Mouse (Mus musculus) spleen, adult 12 weeks (tissue): ENCODE results near the gene Wnt2b.

Source experiments
- DNase-seq: peaks from one replicate; pipeline ENCODE4 v3.0.0; 2022; ENCODE audit warnings: low spot score

The Wnt2b gene

GRCm38 (mm10) chr3:104963331-104964276 lies 1.9 kb upstream of the Wnt2b start:
- DNase-seq = no peak

DNA sequence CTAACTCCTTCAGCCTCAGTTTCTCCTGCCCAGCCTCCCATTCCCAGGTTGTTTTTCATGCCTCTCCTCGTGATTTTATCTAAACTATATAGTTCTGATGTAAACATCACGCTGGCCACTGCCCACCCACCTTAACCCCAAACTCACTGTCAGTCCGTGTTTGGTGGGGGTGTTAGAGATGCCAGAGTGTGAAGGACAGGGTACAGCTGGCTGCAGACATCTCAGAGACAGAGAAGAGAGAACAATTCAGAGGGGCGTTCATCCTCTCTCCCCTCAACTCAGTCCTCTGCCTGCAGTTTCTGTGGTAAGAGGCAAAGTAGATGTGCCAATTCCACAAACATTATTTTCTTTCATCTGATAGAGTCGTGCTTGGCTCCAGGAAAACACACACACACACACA lies 1.1 kb upstream of the Wnt2b start:
- no peak for DNase-seq

GRCm38 (mm10) chr3:104962141-104962611 lies 455 bp upstream of the Wnt2b start:
- DNase-seq = no peak

- no peak for DNase-seq
These were observed 1.4 kb downstream of the Wnt2b start for GRCm38 (mm10) chr3:104960026-104961000.

DNA sequence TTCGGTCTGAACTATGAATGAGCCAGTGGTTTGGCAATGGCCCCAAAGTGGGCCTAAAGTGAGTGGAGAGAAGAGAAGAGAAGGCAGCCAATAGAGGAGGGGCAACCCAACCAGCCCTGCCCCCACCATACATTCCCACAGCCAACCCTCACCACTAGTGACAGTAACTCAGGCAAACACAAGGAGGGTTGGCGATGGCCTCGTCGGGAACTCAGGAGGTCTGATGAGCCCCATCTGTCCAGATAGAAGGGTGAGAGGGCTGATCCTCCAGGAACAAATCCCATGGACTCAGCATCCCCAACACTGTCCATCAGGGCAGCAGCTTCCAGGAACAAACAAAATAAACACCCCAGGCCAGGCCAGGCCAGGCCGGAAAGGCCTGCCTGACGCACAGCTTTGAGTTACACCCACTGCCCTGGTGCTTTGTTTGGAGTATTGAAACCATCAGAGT lies 5.6 kb downstream of the Wnt2b start:
- DNase-seq = no peak

DNA sequence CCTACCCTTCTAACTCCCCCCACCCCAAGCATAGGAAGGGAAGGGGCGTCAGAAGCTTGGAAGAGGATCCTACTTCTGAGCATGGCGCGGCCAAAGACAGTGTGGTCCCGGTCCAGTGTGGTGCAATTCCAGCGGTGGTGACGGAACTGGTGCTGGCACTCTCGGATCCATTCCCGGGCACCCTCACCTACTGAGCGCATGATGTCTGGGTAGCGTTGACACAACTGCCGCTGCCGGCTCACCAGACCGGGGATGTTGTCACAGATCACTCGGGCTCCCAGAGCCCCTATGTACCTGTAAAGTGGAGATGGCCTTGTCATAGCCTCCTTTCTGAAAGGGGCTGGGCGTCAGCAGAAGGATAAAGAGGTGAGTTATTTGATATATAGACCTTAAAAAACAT lies 7.2 kb downstream of the Wnt2b start:
- DNase-seq = no peak

- DNase-seq = no peak
These were observed 7.6 kb downstream of the Wnt2b start for GRCm38 (mm10) chr3:104954137-104954536.

GRCm38 (mm10) chr3:104952891-104953670 lies 8.6 kb downstream of the Wnt2b start:
- DNase-seq = no peak

DNA sequence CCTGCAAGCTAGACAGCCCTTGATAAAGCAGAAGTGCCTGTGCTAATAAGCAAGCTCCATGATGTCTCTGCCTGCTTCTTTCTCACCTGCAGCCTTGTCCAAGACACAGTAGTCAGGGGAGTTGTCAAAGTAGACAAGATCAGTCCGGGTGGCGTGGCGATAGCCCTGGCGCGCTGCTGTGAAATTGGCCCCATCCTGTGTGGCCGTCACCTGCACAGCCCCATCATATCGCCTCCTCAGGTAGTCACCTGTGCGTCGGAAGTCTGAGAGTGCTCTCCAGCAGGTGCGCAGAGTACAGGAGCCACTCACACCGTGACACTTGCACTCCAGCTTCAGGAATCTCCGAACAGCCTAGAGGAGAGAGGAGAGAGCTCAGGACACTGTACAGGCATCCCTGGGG lies 10.8 kb downstream of the Wnt2b start:
- DNase-seq = no peak

GRCm38 (mm10) chr3:104944894-104945293 lies 16.8 kb downstream of the Wnt2b start:
- DNase-seq = no peak

DNA sequence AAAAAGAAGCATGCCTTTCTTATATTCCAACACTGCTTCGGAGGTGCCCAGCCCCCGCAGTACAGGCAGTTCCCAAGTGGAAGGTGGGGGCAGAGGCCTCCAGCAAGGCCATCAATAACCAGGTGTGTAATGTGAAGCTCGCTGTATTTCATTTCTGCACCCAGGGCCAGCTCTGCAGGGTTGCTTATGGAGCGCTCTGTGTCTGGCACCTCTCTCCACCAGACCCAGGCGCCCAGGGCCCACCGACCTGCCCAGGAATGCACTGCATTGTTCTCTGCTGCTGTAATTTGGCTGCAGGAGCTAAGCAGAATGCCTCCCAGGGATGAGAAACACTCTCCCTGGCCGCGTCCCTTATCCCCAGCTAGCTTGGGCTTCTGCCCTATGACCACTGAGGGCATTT lies 18.4 kb downstream of the Wnt2b start:
- DNase-seq = no peak

DNA sequence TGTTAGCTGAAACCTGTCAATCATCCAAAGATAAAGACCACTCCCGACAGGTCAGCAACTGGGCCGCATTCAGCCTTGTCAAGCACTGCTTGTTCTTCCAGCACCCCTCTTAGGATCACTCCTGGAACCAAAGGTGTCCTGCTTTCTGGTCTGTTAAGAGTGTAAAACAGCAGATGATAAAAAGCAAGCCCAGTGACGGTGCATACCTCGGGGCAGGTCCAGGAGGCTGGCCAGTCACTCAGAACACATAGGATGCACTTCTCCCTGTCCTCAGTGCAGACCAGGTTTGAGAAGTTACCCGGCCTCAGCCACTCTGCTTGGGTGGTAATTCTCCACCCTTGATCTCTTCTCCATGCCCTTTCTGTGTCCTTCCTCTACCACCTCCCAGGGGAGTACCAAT lies 19.0 kb downstream of the Wnt2b start:
- no peak for DNase-seq

DNA sequence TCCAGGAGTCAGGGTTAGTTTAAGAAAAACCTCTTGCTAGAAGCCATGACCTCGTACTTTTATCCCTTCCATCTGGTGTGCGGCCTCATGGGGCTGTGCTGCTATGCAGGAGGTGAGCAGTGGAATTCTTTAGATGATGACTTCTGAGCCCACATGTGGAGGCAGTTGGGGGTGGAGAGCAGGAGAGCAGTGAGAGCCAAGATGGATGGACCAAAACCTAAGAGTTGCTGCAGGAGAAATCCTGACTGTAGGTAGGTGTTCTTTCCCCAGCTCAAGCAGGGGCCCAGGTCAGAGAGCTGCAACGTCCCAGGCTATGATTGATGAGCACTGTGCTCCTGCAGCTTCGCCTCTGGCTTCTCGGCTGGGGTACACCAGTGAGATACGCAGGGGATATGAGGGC lies 21.0 kb downstream of the Wnt2b start:
- DNase-seq = no peak

DNA sequence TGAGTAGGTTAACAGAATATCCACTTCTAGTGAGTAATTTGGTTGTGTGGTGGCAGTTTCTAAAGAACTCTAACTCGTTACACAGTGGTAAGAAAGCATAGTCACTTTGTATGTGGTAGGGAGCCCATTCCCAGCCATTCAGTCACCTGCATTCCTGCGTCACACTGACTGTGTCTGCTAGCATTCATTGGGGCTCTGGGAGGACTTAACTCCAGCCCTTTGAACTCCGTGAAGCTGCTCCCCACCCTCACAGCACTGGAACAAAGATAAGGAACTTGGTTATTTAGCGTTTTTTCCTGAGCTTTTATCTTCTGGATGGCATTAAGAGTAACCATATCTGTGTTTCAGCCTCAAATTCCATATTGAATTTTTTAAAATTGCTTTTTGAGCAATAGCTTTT lies 23.4 kb downstream of the Wnt2b start:
- DNase-seq = no peak

DNA sequence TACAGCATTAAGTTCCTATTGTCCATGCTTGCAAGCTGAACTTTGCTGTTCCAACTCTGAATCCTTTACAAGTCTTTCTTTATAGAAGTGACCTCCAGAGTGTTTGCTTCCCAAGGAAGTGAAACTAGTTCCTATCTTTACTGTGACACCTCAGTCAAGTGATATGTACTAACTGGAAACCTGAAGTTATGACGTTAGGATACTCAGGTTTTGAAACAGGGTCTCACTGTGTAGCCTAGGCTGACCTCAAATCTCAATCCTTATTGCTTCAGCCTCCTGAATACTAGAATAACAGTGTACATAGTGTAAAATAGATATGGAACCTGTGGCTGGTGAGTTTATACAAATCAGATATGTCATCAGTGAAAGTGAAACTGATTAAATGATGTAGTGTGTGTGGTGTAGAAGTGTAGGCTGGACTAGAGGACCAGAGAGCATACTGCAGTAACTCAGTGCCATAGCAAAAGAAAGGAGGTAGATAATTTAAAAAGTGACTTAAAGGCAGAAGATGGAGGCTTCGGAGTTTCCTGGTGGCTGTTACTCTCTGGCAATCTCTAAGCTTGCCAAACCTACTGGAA lies 23.9 kb downstream of the Wnt2b start:
- DNase-seq = no peak

DNA sequence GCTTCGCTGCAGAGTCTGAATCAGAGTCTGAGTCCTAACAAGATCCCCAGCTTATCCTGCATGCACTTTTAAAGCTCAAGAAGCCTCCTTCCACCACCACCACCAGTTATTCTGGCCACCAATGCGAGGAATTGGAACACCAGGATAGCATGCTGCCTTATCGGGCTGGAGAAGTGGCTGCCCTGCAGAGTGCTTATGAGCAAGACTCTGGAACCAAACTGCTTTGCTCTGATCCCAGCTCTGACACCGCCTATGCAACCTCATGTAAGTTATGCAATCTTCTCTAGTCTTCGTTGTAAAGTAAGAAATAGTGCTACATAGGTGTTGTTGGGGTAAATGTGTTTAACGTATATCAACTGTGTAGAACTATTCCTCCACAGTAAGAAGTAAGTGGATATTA lies 32.3 kb downstream of the Wnt2b start:
- DNase-seq = no peak

DNA sequence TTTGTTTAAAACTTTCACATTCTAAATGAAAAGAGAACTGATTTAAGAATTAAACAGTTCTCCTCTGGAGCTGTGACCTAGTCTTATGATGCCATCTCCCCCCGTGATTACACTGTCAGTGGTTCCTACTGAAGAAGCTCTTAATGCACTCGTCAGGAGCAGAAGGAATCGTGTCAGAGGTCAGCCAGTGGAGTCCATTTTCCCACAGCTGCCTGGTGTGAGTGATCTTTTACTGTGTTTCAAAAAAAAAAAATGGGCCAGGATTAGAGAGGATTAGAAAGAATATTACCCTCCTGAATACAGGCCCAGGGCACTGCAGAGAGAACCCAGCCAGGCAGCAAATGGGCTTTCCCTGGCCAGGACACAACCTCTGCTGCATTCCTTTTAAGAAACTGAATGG lies 46.7 kb downstream of the Wnt2b start:
- no peak for DNase-seq

DNA sequence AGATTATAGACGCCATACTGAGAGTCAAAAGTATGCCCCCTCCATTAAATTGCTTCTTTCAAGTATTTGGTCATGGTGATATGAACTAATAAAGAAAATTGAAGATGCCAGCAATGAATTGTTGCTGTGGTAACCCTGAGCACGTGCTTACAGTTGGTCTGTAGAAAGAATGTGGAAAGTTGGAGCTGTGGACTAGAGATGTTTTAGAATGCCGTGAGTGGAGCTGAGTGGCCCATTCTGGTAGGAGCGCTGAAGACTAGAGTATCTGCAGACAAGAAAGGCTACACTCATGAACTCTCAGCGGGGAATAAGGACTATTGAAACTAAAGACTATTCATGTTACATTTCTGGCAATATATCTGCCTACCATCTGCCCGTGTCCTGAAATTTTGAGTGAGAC lies 52.5 kb downstream of the Wnt2b start:
- DNase-seq = no peak

DNA sequence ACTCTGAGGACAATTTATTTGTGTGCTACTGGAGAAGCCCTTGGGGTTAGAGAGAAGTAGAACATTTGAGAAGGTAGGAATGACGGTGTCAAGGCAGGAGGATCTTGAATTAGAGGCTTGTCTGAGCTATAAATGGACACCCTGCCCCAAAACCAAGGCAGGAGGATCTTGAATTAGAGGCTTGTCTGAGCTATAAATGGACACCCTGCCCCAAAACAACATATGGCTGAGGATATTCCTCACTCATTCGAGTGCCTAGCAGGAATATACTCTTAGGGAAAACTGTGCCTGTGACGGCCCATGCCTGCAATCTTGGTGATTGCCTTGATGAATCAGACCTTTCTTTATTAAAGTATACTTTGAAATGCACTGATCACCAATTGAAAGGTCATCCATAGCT lies 55.7 kb downstream of the Wnt2b start:
- DNase-seq = no peak

DNA sequence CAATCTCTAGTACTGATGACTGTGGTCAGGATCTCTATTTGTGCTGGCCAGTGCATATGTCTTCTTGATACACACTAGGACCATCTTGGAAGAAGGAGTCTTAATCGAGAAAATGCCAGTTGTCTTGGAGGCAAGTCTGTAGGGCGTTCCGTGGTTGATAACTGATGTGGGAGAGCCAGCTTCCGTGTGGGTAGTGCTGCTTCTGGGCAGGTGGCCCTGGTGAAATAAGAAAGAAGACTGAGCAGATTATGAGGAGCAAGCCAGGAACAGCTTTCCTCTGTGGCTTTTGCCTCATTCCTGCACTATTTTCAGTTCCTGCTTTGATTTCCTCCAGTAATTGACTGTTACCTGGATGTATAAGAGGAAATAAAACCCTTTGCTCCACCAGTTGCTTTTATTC lies 56.3 kb downstream of the Wnt2b start:
- no peak for DNase-seq

GRCm38 (mm10) chr3:104901154-104901553 lies 60.6 kb downstream of the Wnt2b start:
- DNase-seq = no peak
